Mouse (Mus musculus) limb, embryonic 10.5 days (tissue): ENCODE measurements around the gene Fut1. TPM values are rescaled to one million over a fixed set of nuclear protein-coding genes. Genes with fewer than 3 reads are reported as not detected.

Experiments used
- polyA plus RNA-seq: library from polyadenylated mRNA; unstranded; fragments of >200 nt; fragmentation: Nextera tagmentation; extraction: Ambion mirVana; gene quantifications from 2 replicates; pipeline ENCODE4 v1.2.1, GENCODE M21; 2016

The Fut1 gene
- polyA plus RNA-seq, 1 experiment from 2014 or later = not detected

Other genes starting within 250 kb of the Fut1 start
- 0.40 and 0.64 TPM in 2 replicates for gene Lin7b, start 246.7 kb upstream of the Fut1 start, polyA plus RNA-seq
- gene Snrnp70, start 221.5 kb upstream of the Fut1 start, polyA plus RNA-seq = 305 and 308 TPM in 2 replicates
- gene Kcna7, start 211.6 kb upstream of the Fut1 start, polyA plus RNA-seq = 0.06 TPM in 1 of 2 replicates, not detected in the other
- 2.1 and 2.2 TPM in 2 replicates for gene Ntf5, start 203.6 kb upstream of the Fut1 start, polyA plus RNA-seq
- not detected in 2 replicates for gene Lhb, start 196.5 kb upstream of the Fut1 start, polyA plus RNA-seq
- gene Gys1, start 182.4 kb upstream of the Fut1 start, polyA plus RNA-seq = 42.6 and 44.9 TPM in 2 replicates
- gene Ruvbl2, start 179.2 kb upstream of the Fut1 start, polyA plus RNA-seq = 228 and 283 TPM in 2 replicates
- 5,063 and 5,416 TPM in 2 replicates for gene Ftl1, start 157.4 kb upstream of the Fut1 start, polyA plus RNA-seq
- gene Bax, start 150.4 kb upstream of the Fut1 start, polyA plus RNA-seq = 248 and 297 TPM in 2 replicates
- 1.8 and 2.2 TPM in 2 replicates for gene Tulp2, start 135.4 kb upstream of the Fut1 start, polyA plus RNA-seq
- gene Gm45808, start 130.5 kb upstream of the Fut1 start, polyA plus RNA-seq = not detected in 2 replicates
- 4.9 and 5.8 TPM in 2 replicates for gene Dhdh, start 128.5 kb upstream of the Fut1 start, polyA plus RNA-seq
- gene Nucb1, start 106.9 kb upstream of the Fut1 start, polyA plus RNA-seq = 116 and 125 TPM in 2 replicates
- gene Ppp1r15a, start 91.0 kb upstream of the Fut1 start, polyA plus RNA-seq = 22.4 and 25.7 TPM in 2 replicates
- gene Plekha4, start 91.0 kb upstream of the Fut1 start, polyA plus RNA-seq = 0.43 and 1.0 TPM in 2 replicates
- gene Hsd17b14, start 62.4 kb upstream of the Fut1 start, polyA plus RNA-seq = 1.0 and 1.1 TPM in 2 replicates
- 65.8 and 68.0 TPM in 2 replicates for gene Bcat2, start 47.1 kb upstream of the Fut1 start, polyA plus RNA-seq
- gene Fgf21, start 1.8 kb upstream of the Fut1 start, polyA plus RNA-seq = not detected in 2 replicates
- gene Izumo1, start 4.5 kb downstream of the Fut1 start, polyA plus RNA-seq = 0.24 TPM in 1 of 2 replicates, not detected in the other
- gene Rasip1, start 10.2 kb downstream of the Fut1 start, polyA plus RNA-seq = 8.0 and 8.3 TPM in 2 replicates
- 2.2 and 3.2 TPM in 2 replicates for gene Mamstr, start 22.7 kb downstream of the Fut1 start, polyA plus RNA-seq
- gene Fut2, start 49.1 kb downstream of the Fut1 start, polyA plus RNA-seq = 0.16 and 0.21 TPM in 2 replicates
- gene Ntn5, start 66.7 kb downstream of the Fut1 start, polyA plus RNA-seq = 0.16 and 0.39 TPM in 2 replicates
- 0.54 and 0.83 TPM in 2 replicates for gene Sec1, start 77.1 kb downstream of the Fut1 start, polyA plus RNA-seq
- gene Car11, start 82.6 kb downstream of the Fut1 start, polyA plus RNA-seq = 2.2 and 4.9 TPM in 2 replicates
- 3.7 and 4.7 TPM in 2 replicates for gene Dbp, start 87.8 kb downstream of the Fut1 start, polyA plus RNA-seq
- 1,218 and 1,459 TPM in 2 replicates for gene Rpl18, start 98.2 kb downstream of the Fut1 start, polyA plus RNA-seq
- gene Sphk2, start 100.7 kb downstream of the Fut1 start, polyA plus RNA-seq = 45.5 and 49.3 TPM in 2 replicates
- gene Fam83e, start 103.9 kb downstream of the Fut1 start, polyA plus RNA-seq = 2.1 and 2.4 TPM in 2 replicates
- gene Spaca4, start 108.5 kb downstream of the Fut1 start, polyA plus RNA-seq = not detected in 2 replicates
- 2.2 and 3.2 TPM in 2 replicates for gene Lmtk3, start 166.4 kb downstream of the Fut1 start, polyA plus RNA-seq
- 1.8 and 2.1 TPM in 2 replicates for gene Sult2b1, start 167.4 kb downstream of the Fut1 start, polyA plus RNA-seq
- 170 TPM in 2 replicates for gene Cyth2, start 197.3 kb downstream of the Fut1 start, polyA plus RNA-seq
- 1.2 and 1.4 TPM in 2 replicates for gene Kcnj14, start 207.5 kb downstream of the Fut1 start, polyA plus RNA-seq
- 116 and 156 TPM in 2 replicates for gene Grwd1, start 213.7 kb downstream of the Fut1 start, polyA plus RNA-seq